Mouse (Mus musculus) MEL (cell line): Measurements from ENCODE around the gene Ror1.

ENCODE experiments used
- EP300 ChIP-seq, 2 experiments: IDR thresholded peaks; 2 replicates each; pipeline ENCODE4 v1.6.1; 2011; ENCODE audit warnings: improper control_type of control experiment in 2 of 2, low read length in 2 of 2, low read depth in 1 of 2, mild to moderate bottlenecking in 1 of 2
- MXI1 ChIP-seq: IDR thresholded peaks from 2 replicates; pipeline ENCODE4 v1.6.1; 2011; ENCODE audit warnings: mild to moderate bottlenecking, low read depth, low read length, improper control_type of control experiment
- ZMIZ1 ChIP-seq: IDR thresholded peaks from 2 replicates; pipeline ENCODE4 v1.6.1; 2012; ENCODE audit warnings: low read depth, mild to moderate bottlenecking, inconsistent platforms, low read length, improper control_type of control experiment, moderate library complexity

- TF ChIP-seq ZMIZ1 (no peak), EP300 (IDR thresholded peaks at IDR 0.05; ENCODE audit: low read depth in 1 of 2, low read length in 2 of 2) (no peak), MXI1 (no peak)
Measured at GRCm38 (mm10) chr4:100096596-100097181, 1.1 kb downstream of the Ror1 start.
